Mouse (Mus musculus) midbrain, embryonic 14.5 days (tissue): ENCODE measurements around the gene Fstl5. TPM values are rescaled to one million over a fixed set of nuclear protein-coding genes. Genes with fewer than 3 reads are reported as not detected.

Experiments used
- polyA plus RNA-seq: library from polyadenylated mRNA; unstranded; fragments of >200 nt; fragmentation: Nextera tagmentation; extraction: Ambion mirVana; gene quantifications from 2 replicates; pipeline ENCODE4 v1.2.1, GENCODE M21; 2014

Gene Fstl5
- polyA plus RNA-seq, 1 experiment from 2014 or later, result 63.9 TPM

Other genes with a start within 250 kb of the Fstl5 start
- 15.2 and 20.6 TPM in 2 replicates for gene Golim4, start 117.3 kb upstream of the Fstl5 start, polyA plus RNA-seq